Mouse (Mus musculus): ENCODE data around the gene Dock6. TPM values are rescaled to one million over a fixed set of nuclear protein-coding genes. Genes with fewer than 3 reads are reported as not detected.
A peak's percentile ranks its signal among the peaks of the same experiment; 100 is the strongest.

Gene Dock6
- polyA plus RNA-seq (2015; fragmentation: Nextera tagmentation; extraction: Ambion mirVana): 15.5 and 18.4 TPM in 2 replicates

- Histone ChIP-seq H3K4me3 (ENCODE audit: low read depth, low read length) (peak within 1 kb of the TSS; percentile 86), H3K4me2 (replicated peaks; ENCODE audit: low read depth) (peak within 1 kb of the TSS; percentile 95), H3K4me1 (replicated peaks; ENCODE audit: control insufficient read depth, insufficient read depth, low read length) (0 out of 2 replicates have a peak, but pooled peaks cover 7% of the 10 kb centered on the region), H3K9me3 (ENCODE audit: control insufficient read depth) (no peaks in the 10 kb centered on the region), H3K27me3 (replicated peaks; ENCODE audit: control insufficient read depth, insufficient read depth, low read length) (no peaks in the 10 kb centered on the region), H3K27ac (ENCODE audit: low read depth, low read length) (peak within 1 kb of the TSS; percentile 60), H3K36me3 (ENCODE audit: control insufficient read depth, insufficient read depth) (no peaks in the 10 kb centered on the region), H3K9ac (ENCODE audit: low read depth, low read length) (peak within 1 kb of the TSS; percentile 89)
- peak; percentile 87 for ATAC-seq
- WGBS: under 1% methylated on average over 44 of the region's 68 CpGs
- no peak for TF ChIP-seq CTCF (IDR thresholded peaks at IDR 0.05; ENCODE audit: low read depth)
These were observed at the start of gene Dock6 for GRCm38 (mm10) chr9:21852128-21853091. Gene Dock6, minus strand, starts transcription at chr9:21852635.

- 12% methylated on average over 10 of the region's 10 CpGs for WGBS
- H3K9ac ChIP-seq (ENCODE audit: low read depth, low read length): no peak overlapping the region
- peak overlapping the region; percentile 36 for H3K4me3 ChIP-seq (ENCODE audit: low read depth, low read length)
- peak overlapping the region; percentile 62 for H3K4me2 ChIP-seq (replicated peaks; ENCODE audit: low read depth)
- no peaks in the 10 kb centered on the region for H3K36me3 ChIP-seq (ENCODE audit: control insufficient read depth, insufficient read depth)
- H3K27me3 ChIP-seq (replicated peaks; ENCODE audit: control insufficient read depth, insufficient read depth, low read length): no peaks in the 10 kb centered on the region
- H3K27ac ChIP-seq (ENCODE audit: low read depth, low read length): no peak overlapping the region
- H3K9me3 ChIP-seq (ENCODE audit: control insufficient read depth): no peaks in the 10 kb centered on the region
- 0 out of 2 replicates have a peak, but pooled peaks cover 4% of the 10 kb centered on the region for H3K4me1 ChIP-seq (replicated peaks; ENCODE audit: control insufficient read depth, insufficient read depth, low read length)
- TF ChIP-seq CTCF (IDR thresholded peaks at IDR 0.05; ENCODE audit: low read depth): peak; percentile 52
- peak; percentile 72 for ATAC-seq
These were observed 48.9 kb upstream of the Dock6 start for GRCm38 (mm10) chr9:21901223-21901820.

- H3K4me2 ChIP-seq (replicated peaks; ENCODE audit: low read depth): no peak overlapping the region
- peak; percentile 68 for TF ChIP-seq CTCF (IDR thresholded peaks at IDR 0.05; ENCODE audit: low read depth)
- H3K4me3 ChIP-seq (ENCODE audit: low read depth, low read length): no peak overlapping the region
- no peak overlapping the region for H3K27ac ChIP-seq (ENCODE audit: low read depth, low read length)
- WGBS: 58% methylated on average over 3 of the region's 3 CpGs
- no peaks in the 10 kb centered on the region for H3K27me3 ChIP-seq (replicated peaks; ENCODE audit: control insufficient read depth, insufficient read depth, low read length)
- no peaks in the 10 kb centered on the region for H3K9me3 ChIP-seq (ENCODE audit: control insufficient read depth)
- ATAC-seq: peak; percentile 43; the same call in 1 of the 2 replicates
- H3K36me3 ChIP-seq (ENCODE audit: control insufficient read depth, insufficient read depth): no peaks in the 10 kb centered on the region
- H3K4me1 ChIP-seq (replicated peaks; ENCODE audit: control insufficient read depth, insufficient read depth, low read length): no peaks in the 10 kb centered on the region
- H3K9ac ChIP-seq (ENCODE audit: low read depth, low read length): no peak overlapping the region
These were observed 36.8 kb upstream of the Dock6 start for GRCm38 (mm10) chr9:21889229-21889628.

- 58% methylated on average over 3 of the region's 3 CpGs for WGBS
- no peak for ATAC-seq
- Histone ChIP-seq H3K4me1 (replicated peaks; ENCODE audit: control insufficient read depth, insufficient read depth, low read length) (no peaks in the 10 kb centered on the region), H3K4me3 (ENCODE audit: low read depth, low read length) (no peak overlapping the region), H3K27ac (ENCODE audit: low read depth, low read length) (no peak overlapping the region), H3K27me3 (replicated peaks; ENCODE audit: control insufficient read depth, insufficient read depth, low read length) (no peaks in the 10 kb centered on the region; the same call in 1 of the 2 replicates), H3K4me2 (replicated peaks; ENCODE audit: low read depth) (no peak overlapping the region), H3K9ac (ENCODE audit: low read depth, low read length) (no peak overlapping the region), H3K9me3 (ENCODE audit: control insufficient read depth) (no peaks in the 10 kb centered on the region), H3K36me3 (ENCODE audit: control insufficient read depth, insufficient read depth) (no peaks in the 10 kb centered on the region)
- peak; percentile 29; the same call in 1 of the 2 replicates for TF ChIP-seq CTCF (IDR thresholded peaks at IDR 0.05; ENCODE audit: low read depth)
These were observed 24.2 kb upstream of the Dock6 start for GRCm38 (mm10) chr9:21876601-21877000.

- Histone ChIP-seq H3K4me1 (replicated peaks; ENCODE audit: control insufficient read depth, insufficient read depth, low read length) (no peaks in the 10 kb centered on the region), H3K27me3 (replicated peaks; ENCODE audit: control insufficient read depth, insufficient read depth, low read length) (no peaks in the 10 kb centered on the region; the same call in 1 of the 2 replicates), H3K4me2 (replicated peaks; ENCODE audit: low read depth) (no peak overlapping the region), H3K4me3 (ENCODE audit: low read depth, low read length) (no peak overlapping the region), H3K9me3 (ENCODE audit: control insufficient read depth) (no peaks in the 10 kb centered on the region), H3K9ac (ENCODE audit: low read depth, low read length) (no peak overlapping the region), H3K36me3 (ENCODE audit: control insufficient read depth, insufficient read depth) (no peaks in the 10 kb centered on the region), H3K27ac (ENCODE audit: low read depth, low read length) (no peak overlapping the region)
- WGBS: 69% methylated on average over 4 of the region's 4 CpGs
- no peak for ATAC-seq
- TF ChIP-seq CTCF (IDR thresholded peaks at IDR 0.05; ENCODE audit: low read depth): no peak
These were observed 19.8 kb upstream of the Dock6 start for GRCm38 (mm10) chr9:21872204-21872603.

All from intestine, postnatal 0 days (tissue).